Mouse (Mus musculus): ENCODE measurements around the gene Kcnq5.

- no peak for TF ChIP-seq TAL1 (IDR thresholded peaks at IDR 0.05; ENCODE audit: low read length)
- no peak for TF ChIP-seq GATA1 (IDR thresholded peaks at IDR 0.05; ENCODE audit: low read length)
These were observed 3.7 kb downstream of the Kcnq5 start for GRCm38 (mm10) chr1:21958013-21958412.

All from erythroblast, embryonic 14.5 days (primary cell).